Mouse (Mus musculus): ENCODE measurements at regions not wholly inside any gene's neighbourhood (a gene's known extent, or its start where the extent isn't known, plus 50 kb on each side); places are given as distances from the start of the nearest gene placed in this dataset.

- no peak for DNase-seq (ENCODE audit: low read depth)
Measured at GRCm38 (mm10) chr5:4697346-4698095, 60.3 kb downstream of the Fzd1 start.

DNA sequence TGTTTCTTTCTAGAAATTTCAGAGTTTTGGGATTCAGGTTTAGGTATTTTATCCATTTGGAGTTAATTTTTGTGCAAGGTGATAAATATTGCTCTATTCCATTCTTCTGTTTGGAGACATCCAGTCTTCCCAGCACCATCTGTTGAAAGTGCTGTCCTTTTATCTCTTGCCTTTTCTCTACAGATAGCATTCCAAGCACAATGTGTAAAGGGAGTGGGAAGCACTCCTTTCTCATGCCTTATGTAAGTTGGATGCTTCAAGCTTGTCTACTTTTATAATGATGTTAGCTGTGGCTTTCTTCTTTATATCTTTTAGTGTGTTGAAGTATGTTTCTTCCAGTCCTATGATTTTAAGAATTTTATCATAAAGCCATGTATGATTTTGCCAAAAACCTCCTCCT lies 61.1 kb downstream of the Fzd1 start:
- DNase-seq (ENCODE audit: low read depth) = no peak

DNA sequence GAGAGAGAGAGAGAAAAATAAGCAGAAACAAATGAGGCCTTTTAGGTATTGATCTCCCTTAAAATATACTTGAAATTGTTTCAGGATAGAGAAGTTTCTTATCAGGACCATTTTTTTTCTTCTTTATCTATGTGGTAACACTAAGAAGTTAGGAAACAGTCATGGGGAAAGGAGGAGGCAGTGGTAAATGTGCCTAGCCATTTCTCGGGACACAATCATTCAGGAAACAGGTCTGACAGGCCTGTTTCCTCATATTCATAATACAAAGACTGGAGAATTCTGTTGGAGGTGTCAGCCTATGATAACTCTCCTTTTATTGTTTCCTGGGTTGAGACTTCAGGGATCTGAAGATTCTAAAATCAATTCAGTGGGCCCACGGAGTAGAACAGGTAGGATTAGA lies 68.7 kb downstream of the Fzd1 start:
- DNase-seq (ENCODE audit: low read depth) = peak; percentile 2

DNA sequence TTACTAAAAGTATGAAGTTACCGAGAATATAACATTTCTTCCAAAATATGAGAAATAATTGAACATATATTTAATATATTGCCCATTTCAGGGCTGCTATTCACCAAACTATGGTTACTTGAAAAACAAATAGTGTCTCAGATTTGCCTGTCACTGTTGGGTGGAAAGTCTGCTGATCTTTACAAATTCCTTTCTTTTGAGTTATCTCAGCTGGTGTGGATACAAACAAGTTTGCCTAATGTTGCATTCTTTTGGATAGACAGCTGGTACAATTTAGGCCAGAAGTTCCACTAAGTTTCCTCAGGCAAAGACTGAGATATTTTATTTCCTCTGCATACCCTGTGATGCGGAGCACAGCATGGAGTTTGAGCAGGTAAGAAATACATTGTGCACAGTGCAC lies 82.5 kb downstream of the Fzd1 start:
- no peak for DNase-seq (ENCODE audit: low read depth)

DNA sequence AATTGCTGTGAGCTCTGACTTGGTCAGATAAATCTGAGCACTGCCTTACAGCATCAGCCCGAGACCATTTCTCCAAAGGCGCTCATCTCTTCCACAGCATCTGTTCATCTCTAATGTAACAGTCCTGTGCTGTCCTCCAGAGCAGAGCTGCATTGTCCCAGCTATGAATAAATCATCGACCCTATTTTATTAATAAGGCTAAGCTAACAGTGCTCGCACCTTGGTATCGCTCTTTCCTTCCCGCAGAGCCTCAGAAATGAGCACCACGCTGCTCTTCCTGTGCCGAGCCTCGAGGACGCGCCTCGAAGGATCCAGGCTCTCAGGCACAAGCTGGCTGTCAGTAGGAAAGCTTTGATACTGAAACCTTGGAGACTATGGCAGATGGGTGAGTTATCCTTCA lies 91.5 kb downstream of the Fzd1 start:
- no peak for DNase-seq (ENCODE audit: low read depth)

GRCm38 (mm10) chr5:4665978-4666377 lies 91.9 kb downstream of the Fzd1 start:
- DNase-seq (ENCODE audit: low read depth) = no peak

DNA sequence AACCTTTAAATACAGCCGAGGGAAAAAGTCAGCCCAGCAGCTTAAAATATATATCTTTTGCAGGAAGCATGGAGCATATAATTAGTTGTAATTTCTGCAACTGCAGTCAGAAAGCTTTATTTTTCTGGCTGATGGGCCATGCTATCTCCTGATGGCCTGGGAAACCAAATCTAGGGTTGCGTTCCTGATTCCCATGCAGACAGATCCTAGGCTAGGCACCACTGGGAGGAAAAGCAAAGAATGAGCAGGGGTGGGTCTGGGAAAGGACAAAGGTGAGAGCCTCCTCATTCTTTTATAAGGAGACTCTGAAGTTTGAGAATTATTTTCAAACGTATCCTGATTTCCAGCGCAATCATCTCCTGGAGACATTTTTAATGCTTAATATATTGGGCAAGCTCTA lies 92.9 kb downstream of the Fzd1 start:
- DNase-seq (ENCODE audit: low read depth) = no peak

- DNase-seq (ENCODE audit: low read depth) = no peak
Measured at GRCm38 (mm10) chr5:4664488-4664887, 93.3 kb downstream of the Fzd1 start.

DNA sequence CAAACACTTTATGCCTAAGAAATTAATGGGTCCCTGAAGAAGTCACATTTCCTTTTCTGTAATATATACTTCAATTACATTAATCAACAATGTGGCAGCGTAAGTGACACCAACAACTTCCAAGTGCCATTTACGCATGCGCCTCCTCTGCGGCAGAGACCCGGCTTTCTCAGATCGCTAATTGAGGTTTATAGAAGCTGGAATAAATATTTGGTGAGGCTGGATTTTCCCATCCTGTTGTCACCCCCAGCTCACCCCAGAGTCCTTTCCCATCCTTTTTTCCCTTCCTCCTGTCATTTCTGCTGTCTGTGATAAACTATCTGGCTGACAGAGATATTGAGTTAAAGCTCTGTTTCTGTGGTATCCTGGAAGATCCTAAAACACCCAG lies 95.6 kb downstream of the Fzd1 start:
- DNase-seq (ENCODE audit: low read depth) = no peak

DNA sequence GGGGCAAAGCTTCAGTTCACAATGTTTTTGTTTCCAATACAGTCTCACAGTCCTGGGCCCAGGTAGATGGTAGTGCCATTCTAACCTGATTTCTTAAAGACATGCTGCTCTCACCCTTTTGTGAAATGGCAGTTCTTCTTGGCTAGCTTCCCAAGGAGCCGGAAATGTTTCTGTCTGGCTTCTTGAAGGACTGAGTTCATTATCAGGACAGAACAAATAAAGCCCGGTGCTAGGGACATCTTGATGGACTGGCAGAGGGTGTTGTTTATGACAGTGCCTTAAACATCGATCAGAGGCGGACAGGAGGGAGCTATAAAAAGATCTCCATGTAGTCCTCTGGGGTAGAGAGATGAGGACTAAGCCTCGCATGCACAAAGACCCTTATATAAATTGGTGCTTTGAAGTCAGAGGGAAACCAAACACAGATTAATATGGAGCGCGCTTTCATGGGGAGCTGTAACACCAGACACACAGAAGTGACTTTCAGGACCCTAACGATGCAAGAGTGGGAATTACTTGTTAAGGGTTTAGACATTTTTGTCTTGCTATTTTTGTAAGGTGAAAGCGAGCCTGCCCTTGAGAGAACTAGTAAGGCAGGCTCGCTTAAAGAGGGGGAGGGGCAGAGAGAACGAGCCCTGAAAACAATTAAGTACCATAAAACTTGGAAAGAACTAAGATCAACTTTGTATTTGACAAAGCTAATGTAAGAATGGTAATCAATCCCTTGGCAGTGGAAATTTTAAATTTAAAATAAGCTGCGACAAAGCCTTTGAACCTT lies 96.2 kb downstream of the Fzd1 start:
- no peak for DNase-seq (ENCODE audit: low read depth)

DNA sequence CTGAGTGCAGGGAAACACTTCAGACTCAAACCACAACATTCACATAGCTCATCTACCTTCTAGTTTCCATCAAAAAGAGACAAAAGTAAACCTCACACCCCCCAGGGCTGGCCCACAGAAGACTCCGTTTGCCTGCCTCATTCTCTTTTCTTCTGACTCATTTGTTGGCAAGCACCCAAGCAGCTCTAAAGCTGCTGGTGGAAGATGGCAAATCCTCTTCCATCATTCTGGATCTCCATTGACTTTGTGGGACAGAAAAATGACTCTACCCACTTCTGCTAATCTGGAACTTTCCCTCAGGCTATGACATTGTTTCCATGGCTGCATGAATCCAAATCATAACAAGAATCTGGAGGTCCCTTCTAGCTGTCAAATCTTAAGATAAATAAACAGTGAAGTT lies 99.9 kb downstream of the Fzd1 start:
- DNase-seq (ENCODE audit: low read depth) = no peak

DNA sequence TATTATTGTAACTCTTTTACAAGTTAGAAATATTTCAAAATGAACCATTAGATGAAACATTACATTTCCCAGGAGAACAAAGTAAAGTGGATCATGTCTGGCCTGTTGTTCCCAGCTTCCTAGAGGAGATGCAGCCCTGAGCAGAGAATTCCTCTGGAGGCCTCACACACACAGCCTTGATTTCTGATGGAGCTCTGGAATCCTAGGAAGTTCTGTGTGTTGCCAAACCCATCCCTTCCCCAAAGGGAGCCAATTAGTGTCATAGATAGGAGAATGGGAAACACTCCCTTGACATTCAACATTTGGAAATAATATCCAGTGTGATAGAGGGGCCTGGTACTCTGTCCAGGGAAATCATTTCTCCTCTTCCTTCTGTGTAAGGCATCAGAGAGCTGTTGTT lies 103.6 kb downstream of the Fzd1 start:
- no peak for DNase-seq (ENCODE audit: low read depth)

- DNase-seq (ENCODE audit: low read depth) = no peak
Measured at GRCm38 (mm10) chr5:4651167-4651955, 106.5 kb downstream of the Fzd1 start.

- DNase-seq (ENCODE audit: low read depth) = no peak
Measured at GRCm38 (mm10) chr5:4650709-4651108, 107.1 kb downstream of the Fzd1 start.

- no peak for DNase-seq (ENCODE audit: low read depth)
Measured at GRCm38 (mm10) chr5:4649858-4650556, 107.8 kb downstream of the Fzd1 start.

GRCm38 (mm10) chr5:4641041-4641440 lies 116.8 kb downstream of the Fzd1 start:
- no peak for DNase-seq (ENCODE audit: low read depth)

DNA sequence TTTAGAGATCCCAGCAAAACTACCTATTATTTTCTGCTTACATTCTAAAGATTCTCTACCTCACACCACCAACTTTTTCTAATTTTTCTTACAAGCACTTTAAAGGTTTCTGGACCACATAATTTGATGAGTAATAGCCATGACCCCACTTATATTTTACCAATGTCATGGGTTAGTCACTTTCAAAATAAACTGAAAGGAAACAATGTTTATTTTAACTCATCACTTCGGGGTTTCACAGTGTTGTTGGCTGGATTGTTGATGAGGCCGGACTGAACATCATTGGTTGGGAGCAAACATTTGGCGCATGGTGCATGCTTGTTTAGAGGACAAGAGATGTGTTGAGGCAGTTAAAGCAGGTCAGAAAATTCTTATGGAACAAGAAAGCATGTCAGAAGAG lies 124.1 kb downstream of the Fzd1 start:
- DNase-seq (ENCODE audit: low read depth) = no peak

DNA sequence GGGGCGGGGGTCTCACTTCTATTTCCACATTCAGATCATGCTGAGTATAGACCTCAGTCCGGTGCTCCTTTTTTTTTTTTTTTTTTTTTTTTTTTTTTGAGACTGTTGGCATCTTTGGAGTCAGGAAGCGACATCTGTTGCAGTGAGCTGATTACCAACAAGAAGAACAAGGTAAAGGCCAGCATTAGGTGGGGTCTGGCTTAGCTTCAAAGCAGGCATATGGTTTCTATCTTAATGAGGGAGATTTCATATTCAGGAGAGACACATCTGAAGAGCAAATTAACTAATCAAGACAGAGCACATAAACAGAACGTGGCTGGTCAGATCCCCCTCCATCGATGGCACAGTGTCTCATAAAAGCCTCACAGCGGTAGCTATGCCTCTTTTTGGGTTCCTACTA lies 132.6 kb downstream of the Fzd1 start:
- DNase-seq (ENCODE audit: low read depth) = no peak

GRCm38 (mm10) chr5:4623625-4624024 lies 134.2 kb downstream of the Fzd1 start:
- DNase-seq (ENCODE audit: low read depth) = no peak

GRCm38 (mm10) chr5:4620513-4621210 lies 137.2 kb downstream of the Fzd1 start:
- DNase-seq (ENCODE audit: low read depth) = no peak

GRCm38 (mm10) chr5:4615233-4615632 lies 142.6 kb downstream of the Fzd1 start:
- DNase-seq (ENCODE audit: low read depth) = no peak

GRCm38 (mm10) chr5:4597471-4597870 lies 160.4 kb downstream of the Fzd1 start:
- DNase-seq (ENCODE audit: low read depth) = no peak

Measured in c-Kit-positive CD71-negative TER-119-negative erythroid progenitor cells, embryonic 14.5 days (primary cell).